Mouse (Mus musculus) midbrain, embryonic 10.5 days (tissue): ENCODE results near the gene Lrrc29. TPM values are rescaled to one million over a fixed set of nuclear protein-coding genes. Genes with fewer than 3 reads are reported as not detected.
A peak's percentile ranks its signal among the peaks of the same experiment; 100 is the strongest.
"Not testable (repeated sequence)": the region's sequence is repeated elsewhere in the genome, so short reads cannot be mapped to it uniquely, and the experiment has no call there.

Experiments
- DNase-seq: peaks from one replicate; pipeline ENCODE4 v3.0.0-alpha.2; 2017; ENCODE audit warnings: low spot score
- H3K27ac ChIP-seq: fragments of 300-500 bp; sonication (generic); replicated peaks from 2 replicates; pipeline ENCODE4 v1.5.1; 2016; ENCODE audit warnings: mild to moderate bottlenecking
- H3K27me3 ChIP-seq: fragments of 300-500 bp; sonication (generic); 2 replicates; pipeline ENCODE4 v1.6.1; 2016; ENCODE audit warnings: low read depth, mild to moderate bottlenecking; ENCODE audit not compliant: poor library complexity, severe bottlenecking
- H3K36me3 ChIP-seq: fragments of 300-500 bp; sonication (generic); 2 replicates; pipeline ENCODE4 v1.6.1; 2016; ENCODE audit warnings: mild to moderate bottlenecking, moderate library complexity
- H3K4me1 ChIP-seq: fragments of 300-500 bp; sonication (generic); 2 replicates; pipeline ENCODE4 v1.6.1; 2016
- H3K4me3 ChIP-seq: fragments of 300-500 bp; sonication (generic); 2 replicates; pipeline ENCODE4 v1.5.1; 2016; ENCODE audit warnings: mild to moderate bottlenecking, moderate library complexity
- H3K9me3 ChIP-seq: fragments of 300-500 bp; sonication (generic); replicated peaks from 2 replicates; pipeline ENCODE4 v1.6.1; 2016; ENCODE audit warnings: mild to moderate bottlenecking
- WGBS: fragments of 180-500 bp; shearing (Covaris S2); methylation state at CpG from one replicate; pipeline ENCODE4 v1.1.7; 2016; 5-methylcytosine and 5-hydroxymethylcytosine counted together
- polyA plus RNA-seq: library from polyadenylated mRNA; unstranded; fragments of >200 nt; fragmentation: Nextera tagmentation; extraction: Ambion mirVana; gene quantifications from 2 replicates; pipeline ENCODE4 v1.2.1, GENCODE M21; 2016

Lrrc29 gene
- polyA plus RNA-seq, 1 experiment from 2014 or later, result 1.2 TPM

GRCm38 (mm10) chr8:105291364-105291763 is 34.7 kb downstream of the Lrrc29 start:
- peaks cover 34% of the 10 kb centered on the region for H3K27me3 ChIP-seq
- H3K9me3 ChIP-seq, H3K27ac ChIP-seq, DNase-seq, H3K36me3 ChIP-seq: not testable (repeated sequence)
- 91% methylated on average over 8 of the region's 8 CpGs for WGBS
- H3K4me3 ChIP-seq, result peak overlapping the region; percentile 63; the same call in 1 of the 2 replicates
- peaks cover 39% of the 10 kb centered on the region for H3K4me1 ChIP-seq

GRCm38 (mm10) chr8:105290554-105291314 is 35.3 kb downstream of the Lrrc29 start:
- Histone ChIP-seq H3K36me3 (peaks cover 1% of the 10 kb centered on the region; the same call in 1 of the 2 replicates), H3K4me1 (peaks cover 42% of the 10 kb centered on the region)

GRCm38 (mm10) chr8:105289805-105290460 is 36.1 kb downstream of the Lrrc29 start, which contains the start of gene 4931428F04Rik:
Gene 4931428F04Rik (minus strand): TSS chr8:105289864.
- 3% methylated on average over 43 of the region's 43 CpGs for WGBS
- H3K36me3 ChIP-seq, result peaks cover 9% of the 10 kb centered on the region
- peaks cover 47% of the 10 kb centered on the region for H3K4me1 ChIP-seq
- peak within 1 kb of the TSS; percentile 95 for H3K27ac ChIP-seq
- H3K27me3 ChIP-seq, result peaks cover 42% of the 10 kb centered on the region
- H3K9me3 ChIP-seq, result no peaks in the 10 kb centered on the region
- peak; percentile 74 for DNase-seq
- peak within 1 kb of the TSS; percentile 63 for H3K4me3 ChIP-seq

More at GRCm38 (mm10) chr8:105290554-105291314, 35.3 kb downstream of the Lrrc29 start:
- Histone ChIP-seq H3K4me3 (peak overlapping the region; percentile 63), H3K9me3 (no peaks in the 10 kb centered on the region), H3K27ac (0 out of 2 replicates have a peak overlapping the region, but pooled peaks have one; percentile 50), H3K27me3 (peaks cover 34% of the 10 kb centered on the region)
- DNase-seq, result peak; percentile 90
- 5% methylated on average over 31 of the region's 31 CpGs for WGBS

- Histone ChIP-seq H3K36me3 (peaks cover 15% of the 10 kb centered on the region), H3K4me1 (peaks cover 47% of the 10 kb centered on the region), H3K4me3 (peak overlapping the region; percentile 63), H3K27ac (peak overlapping the region; percentile 95), H3K27me3 (peaks cover 49% of the 10 kb centered on the region), H3K9me3 (no peaks in the 10 kb centered on the region)
- WGBS, result under 1% methylated on average over 53 of the region's 53 CpGs
- DNase-seq, result peak; percentile 95
Measured at GRCm38 (mm10) chr8:105288958-105289732, 36.9 kb downstream of the Lrrc29 start.

- 85% methylated on average over 5 of the region's 5 CpGs for WGBS
- peaks cover 54% of the 10 kb centered on the region for H3K27me3 ChIP-seq
- H3K27ac ChIP-seq, result no peak overlapping the region
- peaks cover 49% of the 10 kb centered on the region for H3K4me1 ChIP-seq
- no peak for DNase-seq
- H3K9me3 ChIP-seq, result no peaks in the 10 kb centered on the region
- peak overlapping the region; percentile 63 for H3K4me3 ChIP-seq
- peaks cover 21% of the 10 kb centered on the region for H3K36me3 ChIP-seq
Measured at GRCm38 (mm10) chr8:105288231-105288630, 37.8 kb downstream of the Lrrc29 start.

- H3K36me3 ChIP-seq, result peaks cover 35% of the 10 kb centered on the region
- WGBS, result 84% methylated on average over 4 of the region's 4 CpGs
- H3K27me3 ChIP-seq, result peaks cover 58% of the 10 kb centered on the region
- no peaks in the 10 kb centered on the region for H3K9me3 ChIP-seq
- peaks cover 51% of the 10 kb centered on the region for H3K4me1 ChIP-seq
- no peak for DNase-seq
- H3K4me3 ChIP-seq, result no peak overlapping the region
- H3K27ac ChIP-seq, result no peak overlapping the region
Measured at GRCm38 (mm10) chr8:105286907-105287306, 39.2 kb downstream of the Lrrc29 start.

GRCm38 (mm10) chr8:105285514-105285913 is 40.6 kb downstream of the Lrrc29 start:
- no peak overlapping the region for H3K27ac ChIP-seq
- peaks cover 61% of the 10 kb centered on the region for H3K27me3 ChIP-seq
- DNase-seq, result no peak
- H3K4me3 ChIP-seq, result no peak overlapping the region
- WGBS, result 42% methylated on average over 12 of the region's 12 CpGs
- peaks cover 47% of the 10 kb centered on the region for H3K4me1 ChIP-seq
- peaks cover 43% of the 10 kb centered on the region for H3K36me3 ChIP-seq
- H3K9me3 ChIP-seq, result no peaks in the 10 kb centered on the region

GRCm38 (mm10) chr8:105283074-105283473 is 43.0 kb downstream of the Lrrc29 start:
- H3K27me3 ChIP-seq, result peaks cover 76% of the 10 kb centered on the region
- no peak overlapping the region for H3K27ac ChIP-seq
- peaks cover 34% of the 10 kb centered on the region for H3K4me1 ChIP-seq
- H3K4me3 ChIP-seq, result no peak overlapping the region
- H3K36me3 ChIP-seq, result peaks cover 52% of the 10 kb centered on the region
- 24% methylated on average over 23 of the region's 23 CpGs for WGBS
- DNase-seq, result peak; percentile 53
- no peaks in the 10 kb centered on the region for H3K9me3 ChIP-seq

GRCm38 (mm10) chr8:105282239-105282638 is 43.8 kb downstream of the Lrrc29 start:
- peaks cover 52% of the 10 kb centered on the region for H3K36me3 ChIP-seq
- H3K9me3 ChIP-seq, result no peaks in the 10 kb centered on the region
- H3K27me3 ChIP-seq, result peaks cover 84% of the 10 kb centered on the region
- H3K4me3 ChIP-seq, result no peak overlapping the region
- H3K27ac ChIP-seq, result no peak overlapping the region
- 89% methylated on average over 4 of the region's 4 CpGs for WGBS
- peaks cover 28% of the 10 kb centered on the region for H3K4me1 ChIP-seq
- DNase-seq, result no peak

- DNase-seq, result no peak
Measured at GRCm38 (mm10) chr8:105281821-105282220, 44.3 kb downstream of the Lrrc29 start.

GRCm38 (mm10) chr8:105280567-105280966 is 45.5 kb downstream of the Lrrc29 start:
- H3K36me3 ChIP-seq, result peaks cover 49% of the 10 kb centered on the region
- WGBS, result 76% methylated on average over 3 of the region's 3 CpGs
- H3K9me3 ChIP-seq, result no peaks in the 10 kb centered on the region
- H3K4me1 ChIP-seq, result peaks cover 30% of the 10 kb centered on the region
- DNase-seq, result no peak
- H3K27me3 ChIP-seq, result peaks cover 99% of the 10 kb centered on the region
- H3K27ac ChIP-seq, result no peak overlapping the region
- H3K4me3 ChIP-seq, result no peak overlapping the region

More at GRCm38 (mm10) chr8:105281821-105282220, 44.3 kb downstream of the Lrrc29 start:
- H3K4me1 ChIP-seq, result peaks cover 26% of the 10 kb centered on the region
- no peaks in the 10 kb centered on the region for H3K9me3 ChIP-seq
- H3K4me3 ChIP-seq, result no peak overlapping the region
- WGBS, result 92% methylated on average over 12 of the region's 12 CpGs
- H3K27me3 ChIP-seq, result peaks cover 88% of the 10 kb centered on the region
- H3K36me3 ChIP-seq, result peaks cover 52% of the 10 kb centered on the region
- no peak overlapping the region for H3K27ac ChIP-seq

- peaks cover 37% of the 10 kb centered on the region for H3K36me3 ChIP-seq
- H3K27ac ChIP-seq, result no peak overlapping the region
- no peak for DNase-seq
- WGBS, result 2% methylated on average over 28 of the region's 28 CpGs
- peaks cover 100% of the 10 kb centered on the region for H3K27me3 ChIP-seq
- peak overlapping the region; percentile 34 for H3K4me3 ChIP-seq
- peaks cover 30% of the 10 kb centered on the region for H3K4me1 ChIP-seq
- H3K9me3 ChIP-seq, result no peaks in the 10 kb centered on the region
Measured at GRCm38 (mm10) chr8:105278911-105279334, 47.2 kb downstream of the Lrrc29 start.
